Comparison of ENCODE assay signal across 10 mouse cellular contexts in genomic region chr12:86221074-86221703, GRCm38 (mm10). TPM values are rescaled to one million over a fixed set of nuclear protein-coding genes. Genes with fewer than 3 reads are reported as not detected.
DNase-seq lines count a peak whose midpoint lies in the region; ATAC-seq and TF ChIP-seq lines count a peak whose summit lies in the region.
"Had no signal": no experiment of that assay in that cellular context is flagged by ENCODE, and none has a peak within 500 bp of the region (broad histone marks: within the 10 kb centered on the region; RNA-seq: fewer than 3 reads in every experiment).

No protein-coding gene starts in this region.

- TF ChIP-seq CTCF in layer of hippocampus, adult 2 months (conservative IDR thresholded peaks at IDR 0.05), result no peak

- no peaks in the 10 kb centered on the region for H3K27me3 ChIP-seq in forebrain, embryonic 14.5 days (replicated peaks; ENCODE audit: control insufficient read depth, insufficient read depth, low read length)
- peaks cover 32% of the 10 kb centered on the region for H3K27me3 ChIP-seq in limb, embryonic 15.5 days
- H3K27me3 ChIP-seq in stomach, embryonic 14.5 days (ENCODE audit: control insufficient read depth, insufficient read depth, low read length), result no peaks in the 10 kb centered on the region

- H3K9ac ChIP-seq in forebrain, embryonic 14.5 days (ENCODE audit: low read length), result peak overlapping the region; percentile 59
- H3K9ac ChIP-seq in limb, embryonic 15.5 days, result no peak overlapping the region
- H3K9ac ChIP-seq in stomach, embryonic 14.5 days (replicated peaks; ENCODE audit: low read depth, low read length), result no peak overlapping the region

- H3K36me3 ChIP-seq in forebrain, embryonic 14.5 days (ENCODE audit: control insufficient read depth, insufficient read depth, low read length), result no peaks in the 10 kb centered on the region
- H3K36me3 ChIP-seq in limb, embryonic 15.5 days, result no peaks in the 10 kb centered on the region
- H3K36me3 ChIP-seq in stomach, embryonic 14.5 days (ENCODE audit: control insufficient read depth, insufficient read depth, low read length), result no peaks in the 10 kb centered on the region

- no peaks in the 10 kb centered on the region for H3K9me3 ChIP-seq in forebrain, embryonic 14.5 days (replicated peaks; ENCODE audit: control insufficient read depth, low read length)
- H3K9me3 ChIP-seq in limb, embryonic 15.5 days, result no peaks in the 10 kb centered on the region
- H3K9me3 ChIP-seq in stomach, embryonic 14.5 days (ENCODE audit: control insufficient read depth, low read depth, low read length), result no peaks in the 10 kb centered on the region

- WGBS in forebrain, embryonic 14.5 days, result 27% methylated on average over 16 of the region's 16 CpGs
- 42% methylated on average over 16 of the region's 16 CpGs for WGBS in limb, embryonic 15.5 days
- 41% methylated on average over 16 of the region's 16 CpGs for WGBS in stomach, embryonic 14.5 days

- H3K27ac ChIP-seq in layer of hippocampus, adult 2 months, result no peak overlapping the region
- peak overlapping the region; percentile 58; the same call in 1 of the 2 replicates for H3K27ac ChIP-seq in forebrain, embryonic 14.5 days (ENCODE audit: low read depth, low read length)
- H3K27ac ChIP-seq in limb, embryonic 15.5 days, result no peak overlapping the region
- no peak overlapping the region for H3K27ac ChIP-seq in stomach, embryonic 14.5 days (ENCODE audit: low read length)
- H3K27ac ChIP-seq: heart, adult 2 months had no signal

- peak overlapping the region; percentile 69 for H3K4me2 ChIP-seq in forebrain, embryonic 14.5 days (ENCODE audit: low read length)
- H3K4me2 ChIP-seq in limb, embryonic 15.5 days, result peak overlapping the region; percentile 64
- H3K4me2 ChIP-seq in stomach, embryonic 14.5 days (replicated peaks; ENCODE audit: low read depth, low read length), result peak overlapping the region; percentile 51

- H3K4me3 ChIP-seq in layer of hippocampus, adult 2 months, result peak overlapping the region; percentile 38; the same call in 1 of the 2 replicates
- peak overlapping the region; percentile 28 for H3K4me3 ChIP-seq in forebrain, embryonic 14.5 days (ENCODE audit: low read depth, low read length)
- H3K4me3 ChIP-seq in limb, embryonic 15.5 days, result peak overlapping the region; percentile 36
- H3K4me3 ChIP-seq in stomach, embryonic 14.5 days (ENCODE audit: low read depth, low read length), result peak overlapping the region; percentile 24; the same call in 1 of the 2 replicates
- H3K4me3 ChIP-seq: heart, adult 2 months had no signal

- intact Hi-C loops in gastrocnemius, postnatal 36 days (cut with DNase I), result no loop called here

- DNase-seq in layer of hippocampus, adult 2 months (ENCODE audit: low spot score in 2 of 2), result no peak
- DNase-seq in layer of hippocampus, adult 9-10 months (ENCODE audit: low spot score), result no peak
- DNase-seq in forebrain, embryonic 14.5 days (ENCODE audit: low spot score), result no peak
- DNase-seq in urinary bladder, postnatal 36 days (ENCODE audit: low spot score in 2 of 2), result no peak
- no peak for DNase-seq in adipocyte (ENCODE audit: low spot score)
- DNase-seq in gastrocnemius, postnatal 36 days, result no peak
- DNase-seq: heart, adult 2 months; lung, postnatal 10 days had no signal

- peaks cover 11% of the 10 kb centered on the region for H3K4me1 ChIP-seq in forebrain, embryonic 14.5 days (ENCODE audit: control insufficient read depth, insufficient read depth, low read length)
- peaks cover 6% of the 10 kb centered on the region for H3K4me1 ChIP-seq in limb, embryonic 15.5 days
- H3K4me1 ChIP-seq in stomach, embryonic 14.5 days (ENCODE audit: control insufficient read depth, insufficient read depth, low read length), result no peaks in the 10 kb centered on the region

- 0 out of 2 replicates have a peak, but pooled peaks have one; percentile 6 for ATAC-seq in forebrain, embryonic 14.5 days
- no peak for ATAC-seq in limb, embryonic 15.5 days (ENCODE audit: insufficient number of reproducible peaks, low FRiP score, low TSS enrichment, low read depth)
- no peak for ATAC-seq in stomach, embryonic 14.5 days (ENCODE audit: insufficient number of reproducible peaks, insufficient read depth, low FRiP score, low read depth)

RNA-seq across cellular contexts. Expression of gene Gpatch2l, which starts 20.5 kb away (rescaled TPM):
- 10 to 100 TPM; 30.7 to 31.3 TPM for total RNA-seq in layer of hippocampus, adult 2 months (2021)
- 23.5 and 27.4 TPM in 2 replicates for polyA plus RNA-seq in forebrain, embryonic 14.5 days (2014; fragmentation: Nextera tagmentation; extraction: Ambion mirVana)
- polyA plus RNA-seq in limb, embryonic 15.5 days (2015; fragmentation: Nextera tagmentation; extraction: Ambion mirVana), result 17.2 and 18.1 TPM in 2 replicates
- 19.0 and 19.6 TPM in 2 replicates for polyA plus RNA-seq in stomach, embryonic 14.5 days (2014; fragmentation: Nextera tagmentation; extraction: Ambion mirVana)
- total RNA-seq in gastrocnemius, postnatal 36 days (2021), result 10 to 100 TPM; 11.9 TPM
